Mouse (Mus musculus): ENCODE measurements around the gene Dnajc11. TPM values are rescaled to one million over a fixed set of nuclear protein-coding genes. Genes with fewer than 3 reads are reported as not detected.
A peak's percentile ranks its signal among the peaks of the same experiment; 100 is the strongest.

Dnajc11 gene
- total RNA-seq (2014; rRNA removed) = 94.5 and 108 TPM in 2 replicates
- 64.1 and 65.6 TPM in 2 replicates for polyA plus RNA-seq (2015; fragmentation: Nextera tagmentation; extraction: Ambion mirVana)

- peak; percentile 74 for TF ChIP-seq CTCF (IDR thresholded peaks at IDR 0.05; ENCODE audit: low read depth)
- no peaks in the 10 kb centered on the region for H3K9me3 ChIP-seq (ENCODE audit: low read length)
- peak within 1 kb of the TSS; percentile 74; the same call in 1 of the 2 replicates for H3K27ac ChIP-seq
- no peaks in the 10 kb centered on the region for H3K27me3 ChIP-seq (ENCODE audit: insufficient read depth, low read length)
- peak within 1 kb of the TSS; percentile 99 for H3K4me2 ChIP-seq (ENCODE audit: low read depth, low read length)
- peak within 1 kb of the TSS; percentile 99 for H3K4me3 ChIP-seq (ENCODE audit: low read length)
- peak within 1 kb of the TSS; percentile 94 for H3K9ac ChIP-seq (replicated peaks; ENCODE audit: low read length)
- DNase-seq (ENCODE audit: low spot score) (peak; percentile 94), ATAC-seq (peak; percentile 94)
- 0 out of 2 replicates have a peak, but pooled peaks cover 5% of the 10 kb centered on the region for H3K4me1 ChIP-seq (ENCODE audit: insufficient read depth, low read length)
- no peaks in the 10 kb centered on the region for H3K36me3 ChIP-seq (ENCODE audit: insufficient read depth, low read length)
- under 1% methylated on average over 74 of the region's 83 CpGs for WGBS
Measured at GRCm38 (mm10) chr4:151933505-151934214, at the start of gene Dnajc11. Gene Dnajc11 (plus strand): TSS chr4:151933691.

- H3K36me3 ChIP-seq (ENCODE audit: insufficient read depth, low read length) = no peaks in the 10 kb centered on the region
- 80% methylated on average over 6 of the region's 6 CpGs for WGBS
- no peak overlapping the region for H3K4me3 ChIP-seq (ENCODE audit: low read length)
- H3K9ac ChIP-seq (replicated peaks; ENCODE audit: low read length) = no peak overlapping the region
- DNase-seq (ENCODE audit: low spot score) = no peak
- no peaks in the 10 kb centered on the region for H3K4me1 ChIP-seq (ENCODE audit: insufficient read depth, low read length)
- no peak overlapping the region for H3K27ac ChIP-seq
- no peak overlapping the region for H3K4me2 ChIP-seq (ENCODE audit: low read depth, low read length)
- peak; percentile 49 for TF ChIP-seq CTCF (IDR thresholded peaks at IDR 0.05; ENCODE audit: low read depth)
- no peaks in the 10 kb centered on the region for H3K9me3 ChIP-seq (ENCODE audit: low read length)
- no peaks in the 10 kb centered on the region for H3K27me3 ChIP-seq (ENCODE audit: insufficient read depth, low read length)
- ATAC-seq = no peak
Measured at GRCm38 (mm10) chr4:151893241-151893640, 40.2 kb upstream of the Dnajc11 start.

- 0 out of 2 replicates have a peak, but pooled peaks cover 10% of the 10 kb centered on the region for H3K4me1 ChIP-seq (ENCODE audit: insufficient read depth, low read length)
- TF ChIP-seq CTCF (IDR thresholded peaks at IDR 0.05; ENCODE audit: low read depth) = no peak
- WGBS = 90% methylated on average over 12 of the region's 12 CpGs
- no peaks in the 10 kb centered on the region for H3K9me3 ChIP-seq (ENCODE audit: low read length)
- no peak overlapping the region for H3K4me3 ChIP-seq (ENCODE audit: low read length)
- no peak overlapping the region for H3K4me2 ChIP-seq (ENCODE audit: low read depth, low read length)
- H3K36me3 ChIP-seq (ENCODE audit: insufficient read depth, low read length) = no peaks in the 10 kb centered on the region
- no peak for DNase-seq (ENCODE audit: low spot score)
- no peaks in the 10 kb centered on the region for H3K27me3 ChIP-seq (ENCODE audit: insufficient read depth, low read length)
- no peak for ATAC-seq
- no peak overlapping the region for H3K27ac ChIP-seq
- H3K9ac ChIP-seq (replicated peaks; ENCODE audit: low read length) = no peak overlapping the region
Measured at GRCm38 (mm10) chr4:151894926-151895325, 38.6 kb upstream of the Dnajc11 start.

GRCm38 (mm10) chr4:151895624-151896023, 37.9 kb upstream of the Dnajc11 start:
- TF ChIP-seq CTCF (IDR thresholded peaks at IDR 0.05; ENCODE audit: low read depth) = no peak; the same call in 1 of the 2 replicates
- DNase-seq (ENCODE audit: low spot score) (no peak), ATAC-seq (no peak)
- Histone ChIP-seq H3K9me3 (ENCODE audit: low read length) (no peaks in the 10 kb centered on the region), H3K27me3 (ENCODE audit: insufficient read depth, low read length) (no peaks in the 10 kb centered on the region), H3K9ac (replicated peaks; ENCODE audit: low read length) (no peak overlapping the region), H3K27ac (no peak overlapping the region), H3K4me3 (ENCODE audit: low read length) (no peak overlapping the region), H3K36me3 (ENCODE audit: insufficient read depth, low read length) (no peaks in the 10 kb centered on the region), H3K4me2 (ENCODE audit: low read depth, low read length) (no peak overlapping the region), H3K4me1 (ENCODE audit: insufficient read depth, low read length) (0 out of 2 replicates have a peak, but pooled peaks cover 10% of the 10 kb centered on the region)
- 92% methylated on average over 7 of the region's 7 CpGs for WGBS

- Histone ChIP-seq H3K4me3 (ENCODE audit: low read length) (no peak overlapping the region), H3K9me3 (ENCODE audit: low read length) (no peaks in the 10 kb centered on the region), H3K4me1 (ENCODE audit: insufficient read depth, low read length) (0 out of 2 replicates have a peak, but pooled peaks cover 10% of the 10 kb centered on the region), H3K27me3 (ENCODE audit: insufficient read depth, low read length) (no peaks in the 10 kb centered on the region), H3K4me2 (ENCODE audit: low read depth, low read length) (no peak overlapping the region), H3K27ac (no peak overlapping the region), H3K9ac (replicated peaks; ENCODE audit: low read length) (no peak overlapping the region), H3K36me3 (ENCODE audit: insufficient read depth, low read length) (no peaks in the 10 kb centered on the region)
- peak; percentile 38; the same call in 1 of the 2 replicates for TF ChIP-seq CTCF (IDR thresholded peaks at IDR 0.05; ENCODE audit: low read depth)
- DNase-seq (ENCODE audit: low spot score) = no peak
- no peak for ATAC-seq
- 68% methylated on average over 9 of the region's 9 CpGs for WGBS
Measured at GRCm38 (mm10) chr4:151897069-151897617, 36.3 kb upstream of the Dnajc11 start.

- 25% methylated on average over 13 of the region's 13 CpGs for WGBS
- DNase-seq (ENCODE audit: low spot score) (peak; percentile 43), ATAC-seq (0 out of 2 replicates have a peak, but pooled peaks have one; percentile 43)
- no peaks in the 10 kb centered on the region for H3K27me3 ChIP-seq (ENCODE audit: insufficient read depth, low read length)
- H3K4me3 ChIP-seq (ENCODE audit: low read length) = no peak overlapping the region
- H3K4me1 ChIP-seq (ENCODE audit: insufficient read depth, low read length) = 0 out of 2 replicates have a peak, but pooled peaks cover 10% of the 10 kb centered on the region
- no peak for TF ChIP-seq CTCF (IDR thresholded peaks at IDR 0.05; ENCODE audit: low read depth)
- no peaks in the 10 kb centered on the region for H3K9me3 ChIP-seq (ENCODE audit: low read length)
- H3K9ac ChIP-seq (replicated peaks; ENCODE audit: low read length) = 0 out of 2 replicates have a peak overlapping the region, but pooled peaks have one; percentile 13
- H3K27ac ChIP-seq = no peak overlapping the region
- H3K4me2 ChIP-seq (ENCODE audit: low read depth, low read length) = no peak overlapping the region
- H3K36me3 ChIP-seq (ENCODE audit: insufficient read depth, low read length) = no peaks in the 10 kb centered on the region
Measured at GRCm38 (mm10) chr4:151898600-151899245, 34.8 kb upstream of the Dnajc11 start.
